Mouse (Mus musculus) urinary bladder, adult 18-20 months (tissue): Measurements from ENCODE around the gene Sh3d19.

Source experiments
- DNase-seq, 2 experiments: peaks; one replicate each; pipeline ENCODE4 v3.0.0; 2022; ENCODE audit warnings: low spot score in 2 of 2, mixed read lengths in 2 of 2

Sh3d19 gene

DNA sequence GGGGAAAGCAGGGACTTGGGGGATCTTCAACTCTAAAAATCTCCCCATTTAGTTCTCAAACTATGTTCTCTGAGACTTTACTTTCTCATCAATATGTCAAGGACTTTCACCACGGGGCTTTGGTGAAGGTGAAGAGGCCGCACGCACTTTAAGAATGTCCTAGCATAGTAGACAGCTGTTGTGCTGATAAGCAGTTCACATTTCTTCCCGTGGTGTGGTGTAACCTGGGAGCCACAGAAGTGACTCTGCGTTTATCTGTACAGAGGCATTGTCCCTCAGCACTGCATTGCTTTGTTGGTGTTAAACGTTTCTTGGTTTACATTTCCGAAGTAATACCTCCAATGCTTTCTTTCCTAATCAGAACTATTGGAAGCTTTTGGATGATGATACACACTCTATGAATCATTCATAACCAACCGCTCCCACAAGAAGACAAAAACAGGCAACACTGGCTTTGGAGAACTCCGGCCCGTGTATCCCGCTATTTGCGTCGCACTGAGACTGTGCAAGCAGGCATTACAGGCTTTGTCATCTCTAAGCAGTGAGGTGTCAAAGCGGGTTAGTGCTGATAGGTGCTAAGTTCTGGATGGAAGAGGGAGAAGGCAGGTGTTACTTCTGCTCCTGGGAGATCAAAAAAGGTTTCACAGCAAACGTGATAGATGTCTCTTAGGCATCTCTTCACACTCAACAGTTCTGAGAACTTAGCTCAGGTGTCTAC lies 57.9 kb downstream of the Sh3d19 start:
- DNase-seq, result no peak

DNA sequence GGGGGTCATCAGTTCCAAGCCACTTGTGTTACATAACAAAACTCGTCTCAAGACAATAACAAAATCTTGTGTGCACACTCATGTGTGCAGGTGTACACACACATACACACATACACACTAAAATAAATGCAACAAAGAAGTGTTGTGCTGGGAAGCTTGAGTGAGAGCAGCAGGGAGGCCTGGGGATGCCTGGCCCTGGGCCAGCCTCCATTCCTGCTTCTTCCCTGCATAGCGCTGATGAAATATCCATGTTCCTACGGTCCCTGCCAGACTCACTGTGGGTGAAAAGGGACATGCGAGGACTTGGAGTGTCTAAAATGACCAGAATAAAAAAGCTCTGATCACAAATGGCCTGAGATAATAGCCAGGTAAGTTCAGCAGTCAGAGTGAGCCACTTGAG lies 59.7 kb downstream of the Sh3d19 start:
- no peak for DNase-seq

DNA sequence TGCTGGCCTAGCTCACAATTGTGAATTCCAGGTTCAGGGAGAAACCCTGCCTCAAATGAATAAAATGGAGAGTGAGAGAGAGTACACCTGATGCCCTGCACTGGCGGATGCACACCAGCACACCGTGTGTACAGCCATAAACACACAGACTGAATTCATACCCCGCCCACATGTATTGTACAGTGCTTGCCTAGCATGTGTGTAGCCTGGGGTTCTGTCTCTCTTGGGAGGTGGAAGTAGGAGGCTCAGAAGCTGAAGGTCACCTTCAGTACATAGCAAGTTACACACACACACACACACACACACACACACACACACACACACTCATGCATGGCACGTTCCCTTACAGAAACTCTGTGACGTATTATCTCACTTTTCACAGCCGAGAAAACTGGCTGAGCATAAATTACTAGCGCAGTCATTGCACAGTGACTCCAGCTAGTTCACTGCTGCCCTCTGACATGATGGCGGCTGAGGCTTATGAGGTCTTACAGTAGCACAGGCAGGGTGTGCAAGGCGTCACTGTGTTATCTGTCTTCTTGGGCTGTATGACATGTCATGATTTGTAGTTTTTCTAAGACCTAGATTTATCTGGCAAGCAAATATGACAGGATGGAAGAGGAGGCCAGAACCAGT lies 62.7 kb downstream of the Sh3d19 start:
- no peak for DNase-seq

GRCm38 (mm10) chr3:86037926-86038484 lies 67.1 kb downstream of the Sh3d19 start:
- no peak for DNase-seq

- DNase-seq, result peak in 1 of 2 experiments; percentile 45
Observed at GRCm38 (mm10) chr3:86038648-86039047, 67.7 kb downstream of the Sh3d19 start.

GRCm38 (mm10) chr3:86040286-86041201 lies 69.6 kb downstream of the Sh3d19 start:
- DNase-seq, result peak in 1 of 2 experiments; percentile 34

- no peak for DNase-seq
Observed at GRCm38 (mm10) chr3:86047686-86048408, 76.9 kb downstream of the Sh3d19 start.

GRCm38 (mm10) chr3:86049041-86049440 lies 78.1 kb downstream of the Sh3d19 start:
- DNase-seq, result no peak

DNA sequence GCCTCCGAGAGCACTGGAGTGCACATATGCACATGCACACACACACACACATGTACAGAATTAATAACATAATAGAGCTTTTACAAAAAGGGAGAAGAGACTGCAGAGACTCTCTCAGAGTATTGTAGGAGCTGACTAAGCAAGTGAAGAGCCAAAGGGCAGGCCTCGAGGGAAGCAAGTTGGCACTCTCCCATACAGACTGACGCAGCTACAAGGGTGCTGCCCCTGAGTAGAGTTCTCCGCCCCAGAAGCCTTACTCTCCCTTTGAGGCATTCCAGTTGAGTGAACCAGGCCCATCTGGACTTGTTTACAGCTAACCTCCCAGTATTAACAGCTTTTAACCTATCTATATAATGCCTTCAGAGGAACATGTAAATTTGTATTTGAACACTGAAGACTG lies 85.8 kb downstream of the Sh3d19 start:
- DNase-seq, result peak in 1 of 2 experiments; percentile 66

- no peak for DNase-seq
Observed at GRCm38 (mm10) chr3:86057436-86058095, 86.7 kb downstream of the Sh3d19 start.

GRCm38 (mm10) chr3:86069646-86070250 lies 98.8 kb downstream of the Sh3d19 start:
- no peak for DNase-seq

DNA sequence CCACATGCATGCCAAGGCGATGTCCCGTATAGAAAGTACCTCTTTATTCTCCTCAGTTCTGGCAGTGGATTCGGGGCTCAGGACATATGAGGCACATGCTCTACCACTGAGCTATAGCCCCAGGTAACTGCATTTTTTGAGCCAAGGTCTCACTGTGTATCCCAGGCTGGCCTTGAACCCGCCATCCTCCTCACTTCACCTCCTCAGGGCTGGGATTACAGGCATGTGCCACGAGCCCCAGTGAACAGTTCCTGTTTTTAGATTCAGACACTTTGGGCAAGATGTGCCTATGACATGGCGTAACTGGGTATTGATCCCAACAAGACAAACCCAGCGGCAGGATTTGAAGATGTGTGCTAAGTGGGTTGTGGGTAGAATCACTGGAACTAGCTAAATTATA lies 99.9 kb downstream of the Sh3d19 start:
- DNase-seq, result no peak

DNA sequence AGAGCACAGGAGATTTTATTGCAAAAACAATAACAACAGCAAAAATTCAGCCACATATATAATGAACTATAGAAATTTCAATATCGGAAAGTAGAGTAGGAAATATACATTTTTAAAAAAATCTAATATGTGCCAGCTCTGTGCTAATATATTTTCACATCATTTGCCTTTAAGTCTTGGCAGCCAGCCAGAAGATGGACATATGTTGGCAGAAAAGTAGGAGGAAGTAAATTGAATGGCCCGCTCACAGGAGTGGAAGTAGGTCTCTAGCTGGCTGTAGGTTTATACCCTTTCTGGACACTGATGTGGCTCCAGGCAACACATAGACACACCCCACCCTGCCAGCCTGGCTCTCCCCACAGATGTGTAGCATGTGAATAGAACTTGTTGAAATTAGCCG lies 101.2 kb downstream of the Sh3d19 start:
- DNase-seq, result no peak

DNA sequence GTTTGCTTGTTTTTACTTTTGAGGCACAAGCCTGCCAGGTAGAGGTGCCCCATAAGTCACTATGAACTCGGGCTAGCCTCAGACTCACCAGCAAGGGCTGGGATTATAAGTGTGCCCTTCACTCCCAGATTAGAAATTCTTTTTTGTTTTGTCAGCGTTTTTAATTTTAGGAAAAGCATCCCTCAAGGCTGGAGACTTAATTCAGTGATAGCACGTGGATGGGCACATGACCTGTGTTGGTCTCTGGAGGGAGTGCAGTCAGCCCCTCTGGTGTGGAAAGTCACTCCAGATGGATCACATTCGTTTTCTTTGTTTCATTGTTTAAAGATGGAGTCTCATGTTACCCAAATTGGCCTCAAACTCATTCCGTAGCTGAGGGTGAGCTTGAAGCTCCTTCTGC lies 102.0 kb downstream of the Sh3d19 start:
- no peak for DNase-seq

DNA sequence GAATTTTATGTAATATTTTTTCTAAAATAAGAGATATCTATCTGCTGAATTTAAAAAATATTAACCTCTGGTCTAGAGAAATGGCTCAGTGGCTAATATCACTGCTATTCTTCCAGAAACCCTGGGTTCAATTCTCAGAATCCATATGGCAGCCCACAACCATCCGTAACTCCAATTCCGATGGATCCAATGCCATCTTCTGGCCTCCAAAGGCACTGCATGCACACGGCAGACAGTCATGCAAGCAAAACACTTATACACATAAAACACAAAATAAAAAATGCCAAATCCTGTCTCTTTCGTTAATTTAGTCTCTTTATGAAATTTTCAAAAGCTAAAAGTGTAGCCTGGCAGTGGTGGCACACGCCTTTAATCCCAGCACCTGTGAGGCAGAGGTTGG lies 104.7 kb downstream of the Sh3d19 start:
- DNase-seq, result no peak

DNA sequence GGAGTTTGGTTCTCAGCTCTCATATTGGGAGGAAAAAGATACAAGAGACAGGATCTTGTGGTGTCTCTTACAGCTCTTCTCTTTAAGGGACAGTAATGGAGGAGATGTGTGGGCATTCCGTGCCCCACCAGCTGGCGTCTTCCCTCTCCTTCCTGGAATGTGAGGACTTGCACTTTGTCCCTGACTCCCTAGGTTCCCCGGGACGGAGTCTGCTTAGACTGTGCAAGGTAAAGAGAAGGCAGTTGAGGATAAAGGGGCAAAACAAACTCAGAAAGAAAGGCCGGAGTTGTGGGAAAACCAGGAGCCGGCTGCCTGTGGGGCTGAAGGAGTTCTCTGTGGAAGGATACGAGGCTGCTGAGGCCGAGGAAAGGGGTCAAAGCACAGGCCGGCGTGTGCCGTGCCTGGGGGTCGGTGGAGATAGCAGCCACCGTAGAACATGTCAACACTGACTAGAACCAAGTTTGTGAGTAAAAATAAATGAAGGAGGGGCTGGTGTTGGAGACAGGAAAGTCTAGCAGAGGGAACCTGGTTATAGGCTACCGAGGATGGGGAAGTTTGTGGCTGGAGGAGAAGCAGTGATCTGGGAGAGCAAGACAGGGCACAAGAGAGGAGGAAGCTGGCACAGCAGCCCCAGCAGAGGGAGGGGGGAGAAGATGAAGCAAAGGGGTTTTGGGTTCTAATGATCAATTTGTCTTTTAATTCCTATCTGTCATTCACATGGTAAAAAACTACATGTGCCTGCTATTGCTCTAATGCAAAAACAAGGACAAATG lies 105.8 kb downstream of the Sh3d19 start:
- no peak for DNase-seq

DNA sequence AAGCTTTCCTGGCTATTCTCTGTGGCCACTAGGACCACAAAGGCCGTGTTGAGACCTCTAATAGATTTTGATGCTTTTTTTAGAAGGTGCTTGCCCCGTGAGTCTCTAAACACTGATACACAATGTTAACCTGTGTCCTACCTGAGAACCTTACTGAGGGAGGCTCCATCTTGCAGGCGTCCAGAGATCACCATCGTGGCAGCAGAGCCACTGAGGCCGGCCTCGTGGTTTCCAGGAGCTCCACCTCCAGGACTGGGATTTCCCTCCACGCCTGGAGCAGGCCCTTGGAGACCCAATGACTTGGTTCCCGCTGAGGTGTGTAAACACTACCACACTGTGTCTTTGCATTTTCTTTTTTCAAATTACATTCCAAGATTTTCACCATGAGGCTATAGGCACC lies 112.1 kb downstream of the Sh3d19 start:
- DNase-seq, result no peak

- DNase-seq, result no peak
Observed at GRCm38 (mm10) chr3:86085001-86085400, 114.1 kb downstream of the Sh3d19 start.

DNA sequence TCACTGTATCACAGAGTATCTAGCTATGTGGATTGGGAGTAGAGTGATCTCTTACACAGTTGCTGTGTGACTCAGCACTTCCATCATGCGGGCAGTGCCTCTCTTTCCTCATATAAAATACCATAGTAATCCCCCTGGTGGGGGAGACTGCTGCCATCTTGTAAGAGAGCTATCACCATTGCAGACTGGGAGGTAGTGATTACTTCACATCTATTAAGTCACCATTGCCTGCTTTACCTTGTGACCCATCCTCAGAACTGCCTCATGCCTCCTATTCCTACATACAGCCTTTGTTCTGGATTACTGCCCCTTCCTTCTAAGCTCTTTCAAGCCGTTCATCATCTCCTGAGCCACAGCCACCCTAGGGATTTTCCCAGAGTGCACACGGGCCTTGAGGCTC lies 117.0 kb downstream of the Sh3d19 start:
- no peak for DNase-seq
